Mouse (Mus musculus) c-Kit-positive CD71-positive TER-119-negative erythroid progenitor cells, embryonic 14.5 days (primary cell): Measurements from ENCODE around the gene Rnft2.

Experiments used
- DNase-seq: peaks from one replicate; pipeline ENCODE4 v3.0.0-alpha.2; 2013; ENCODE audit warnings: low read depth

Gene Rnft2

DNA sequence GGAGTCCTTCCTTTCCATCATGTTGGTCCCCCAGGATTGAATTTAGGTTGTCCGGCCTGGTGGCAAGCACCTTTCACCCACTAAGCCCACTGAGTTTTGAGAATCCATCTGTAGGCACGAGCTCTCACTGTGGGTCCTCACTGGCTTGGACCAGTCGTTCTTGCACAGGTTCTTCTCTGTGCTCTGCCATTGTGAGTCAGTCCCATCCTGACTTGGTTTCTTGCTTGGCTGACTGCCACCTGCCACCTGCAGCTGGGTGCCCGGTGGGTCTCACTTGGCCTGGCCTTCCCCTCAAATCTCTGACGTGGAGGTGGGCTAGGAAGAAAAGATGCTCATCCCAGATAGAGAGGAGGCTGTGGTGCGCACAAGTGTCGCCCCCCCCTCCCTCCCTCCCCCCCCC is 6.1 kb upstream of the Rnft2 start:
- no peak for DNase-seq

GRCm38 (mm10) chr5:118247378-118247777 is 2.5 kb upstream of the Rnft2 start:
- no peak for DNase-seq

GRCm38 (mm10) chr5:118245606-118246308 is 841 bp upstream of the Rnft2 start:
- DNase-seq, result no peak

DNA sequence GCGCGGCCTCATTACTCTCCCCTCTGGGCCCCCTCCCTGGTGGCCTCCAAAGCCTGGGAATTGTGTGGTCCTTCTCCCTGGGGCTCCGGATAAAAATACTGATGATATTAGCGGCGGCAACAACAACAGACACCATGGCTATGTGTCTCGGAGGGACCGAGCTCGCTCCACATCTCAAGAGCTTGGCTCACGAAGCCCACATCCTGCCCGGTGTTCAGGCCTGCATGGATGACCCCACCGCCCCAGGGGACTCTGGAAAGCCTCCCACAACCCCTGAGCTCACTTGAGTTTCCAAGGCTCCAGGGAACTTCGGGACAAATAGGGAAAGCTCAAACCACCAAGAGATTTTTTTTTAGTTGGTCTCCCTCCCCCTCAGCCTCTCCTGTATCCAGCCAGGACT is 5.2 kb downstream of the Rnft2 start:
- no peak for DNase-seq

- DNase-seq, result no peak
Observed at GRCm38 (mm10) chr5:118236891-118237290, 8.0 kb downstream of the Rnft2 start.

DNA sequence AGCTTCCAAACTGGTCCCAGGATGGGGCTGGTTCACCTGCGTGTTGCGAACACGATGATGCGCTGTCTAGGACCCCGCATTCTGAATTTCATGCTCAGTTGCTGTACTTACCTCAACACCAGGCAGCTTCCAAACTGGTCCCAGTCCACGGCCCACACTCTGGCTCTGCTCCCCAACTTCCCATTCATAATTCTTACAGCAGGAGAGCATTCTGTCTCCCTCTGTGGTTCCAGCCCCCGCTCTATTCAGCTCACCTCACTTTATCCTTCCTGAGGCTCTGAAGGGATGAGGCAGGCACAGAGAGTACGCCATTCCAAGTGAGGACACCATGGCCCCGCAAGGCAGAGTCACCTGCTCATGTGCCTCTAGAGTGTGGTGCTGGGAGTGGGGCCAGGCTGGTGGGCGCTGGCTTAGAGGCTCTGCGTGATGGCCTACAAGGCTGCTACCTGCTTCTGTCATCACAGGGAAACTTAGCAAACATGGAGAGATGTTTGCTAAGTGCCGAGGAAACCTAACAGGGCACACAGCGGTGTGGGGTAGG is 14.8 kb downstream of the Rnft2 start:
- no peak for DNase-seq

DNA sequence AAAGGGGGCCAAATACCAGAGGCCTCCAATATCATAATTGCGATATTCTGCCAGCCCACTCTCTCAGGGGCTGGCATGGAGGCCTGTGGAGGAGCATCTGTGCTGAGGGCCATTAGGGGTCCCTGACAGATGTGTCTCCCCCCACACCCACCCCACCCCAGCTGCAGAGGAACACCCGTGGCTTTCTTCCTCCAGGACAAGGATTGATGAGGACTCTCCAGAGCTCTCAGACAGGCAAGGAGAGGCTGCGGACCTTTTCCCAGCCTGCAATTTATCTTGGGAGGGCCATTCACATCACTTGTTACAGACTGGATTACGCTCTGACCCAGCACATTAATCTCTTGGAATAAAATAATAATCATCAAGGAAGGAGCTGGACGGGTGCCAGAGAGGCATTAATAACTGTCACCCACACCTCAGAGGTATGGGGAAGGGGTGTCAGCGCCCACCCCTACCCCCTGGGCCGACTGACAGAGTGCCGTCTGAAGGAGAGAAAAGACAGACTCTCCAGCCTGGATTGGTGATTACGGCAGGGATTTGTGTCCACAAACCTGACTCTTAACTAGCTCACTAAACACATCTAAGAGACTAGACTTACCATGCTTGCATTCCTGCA is 21.7 kb downstream of the Rnft2 start:
- DNase-seq, result no peak

DNA sequence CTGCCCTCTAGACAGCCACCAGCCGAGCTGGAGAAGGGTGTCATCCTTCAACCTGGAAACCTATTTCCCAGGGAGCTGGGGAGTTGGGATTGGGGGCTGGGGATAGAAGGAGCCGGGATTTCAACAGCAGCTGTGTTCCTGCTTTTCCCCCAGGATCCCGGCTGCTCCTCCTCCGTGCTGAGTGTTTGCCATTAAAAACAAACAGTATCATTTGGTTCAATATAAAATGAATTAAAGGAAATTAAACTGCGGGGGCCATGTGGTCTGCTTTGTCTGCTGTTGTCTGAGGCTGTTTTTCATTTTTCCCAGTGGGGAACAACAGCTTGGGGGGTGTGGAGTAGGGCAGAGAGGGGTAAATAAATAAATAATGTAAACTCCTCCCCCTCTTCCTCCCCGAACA is 27.5 kb downstream of the Rnft2 start:
- no peak for DNase-seq

DNA sequence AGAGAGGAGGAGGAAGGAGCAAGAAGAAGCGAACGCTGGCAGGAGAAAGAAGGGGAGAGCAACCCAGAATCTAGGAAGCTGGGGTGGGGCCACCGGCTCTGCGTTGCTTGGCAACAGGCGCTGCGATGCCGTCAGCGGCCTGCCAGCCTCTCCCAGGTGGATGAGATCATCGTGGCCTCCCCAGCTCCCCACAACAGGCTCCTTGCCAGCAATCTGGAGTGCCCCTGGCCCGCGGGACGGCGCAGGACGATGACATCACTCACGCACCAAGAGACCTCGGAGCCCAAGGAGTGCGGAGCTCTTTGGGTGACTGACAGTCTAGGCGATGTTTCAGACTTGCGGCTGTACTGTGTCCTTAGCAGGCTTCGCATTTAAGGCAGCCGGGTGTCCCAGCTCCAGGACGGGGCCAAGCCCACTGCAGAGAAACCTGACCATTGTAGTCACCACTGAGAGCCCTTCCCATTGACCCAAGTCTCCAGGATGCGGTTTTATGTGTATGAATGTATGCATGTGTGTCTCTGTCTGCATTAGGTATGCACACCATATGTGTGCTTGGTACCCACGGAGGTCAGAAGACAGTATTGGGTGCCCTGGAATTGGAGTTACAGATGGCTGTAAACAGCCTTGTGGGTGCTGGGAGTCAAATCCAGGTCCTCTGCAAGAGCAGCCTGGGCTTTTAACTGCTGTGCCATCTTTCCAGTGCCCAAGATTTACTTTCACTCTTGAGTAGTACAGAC is 30.3 kb downstream of the Rnft2 start:
- DNase-seq, result no peak

- DNase-seq, result no peak
Observed at GRCm38 (mm10) chr5:118214012-118214411, 30.9 kb downstream of the Rnft2 start.

DNA sequence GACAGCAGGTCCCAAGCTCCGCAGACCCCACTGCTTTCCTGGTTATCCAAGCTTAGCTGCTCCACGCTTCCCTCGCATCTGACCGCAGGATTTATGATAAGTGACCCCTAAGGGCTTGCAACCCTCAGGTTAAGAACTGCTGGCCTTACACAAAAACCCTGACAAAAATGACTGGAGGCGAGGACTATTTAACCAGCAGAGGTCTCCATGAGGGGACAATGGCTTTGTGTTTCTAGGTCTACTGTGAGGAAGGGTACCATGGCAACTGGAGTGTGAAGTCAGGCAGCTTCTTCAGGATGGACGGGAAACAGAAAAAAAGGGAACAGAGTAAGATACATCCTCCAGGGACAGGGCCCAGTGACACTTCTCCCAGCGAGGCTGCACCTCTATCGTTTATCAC is 39.1 kb downstream of the Rnft2 start:
- DNase-seq, result no peak

DNA sequence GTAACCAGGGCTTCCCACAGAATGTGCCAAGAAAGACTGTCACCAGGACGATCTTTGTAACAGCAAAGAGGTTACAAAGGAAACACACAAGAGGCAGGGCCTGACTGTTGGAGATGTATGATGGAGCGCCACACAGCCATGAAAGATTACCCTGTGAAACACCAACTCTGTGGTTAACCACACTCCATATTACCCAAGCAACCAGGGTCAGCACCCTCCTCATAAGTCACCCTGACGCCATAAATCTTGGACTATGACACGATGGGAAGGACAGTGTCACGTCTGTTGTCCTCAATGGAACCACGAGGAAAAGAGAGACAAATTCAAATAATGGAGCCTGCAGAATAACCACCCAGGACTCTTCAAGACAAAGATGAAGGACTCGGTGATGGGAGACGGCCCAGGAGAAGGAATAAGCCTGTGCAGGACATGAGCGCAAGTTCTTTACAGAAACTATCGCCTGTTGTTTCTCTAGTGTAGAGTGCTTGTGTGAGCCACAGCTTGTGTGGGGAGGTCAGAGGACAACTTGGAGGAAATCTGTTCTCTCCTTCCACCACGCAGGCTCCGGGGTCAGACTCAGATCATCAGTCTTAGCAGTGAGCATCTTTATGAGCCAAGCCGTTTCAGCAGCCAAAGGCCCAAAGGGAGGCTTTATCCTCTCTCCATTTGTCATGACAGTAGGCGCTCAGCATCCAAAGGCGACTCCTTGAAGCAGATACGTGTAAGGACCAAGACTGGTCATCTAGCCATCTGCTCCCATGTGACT is 40.1 kb downstream of the Rnft2 start:
- no peak for DNase-seq

DNA sequence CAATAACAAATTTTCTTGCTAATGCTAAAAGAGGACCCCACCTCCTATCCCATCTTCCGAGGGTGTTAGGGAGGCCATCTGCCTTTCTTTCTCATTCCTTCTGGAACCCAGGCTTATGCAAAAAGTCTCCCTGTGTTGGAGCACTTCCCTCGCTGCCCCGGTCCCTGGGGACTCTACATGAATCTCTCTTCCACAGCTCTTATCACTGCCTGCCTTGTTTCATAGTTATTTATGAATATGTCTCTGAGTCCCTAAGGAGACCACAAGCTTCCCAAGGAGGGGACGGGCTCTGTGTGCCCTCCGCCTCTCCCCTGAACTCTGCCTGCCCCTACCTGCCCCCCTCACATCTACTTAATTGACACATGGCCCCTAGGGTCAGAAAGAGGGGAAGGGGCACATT is 45.2 kb downstream of the Rnft2 start:
- no peak for DNase-seq

GRCm38 (mm10) chr5:118197421-118197820 is 47.5 kb downstream of the Rnft2 start:
- no peak for DNase-seq

GRCm38 (mm10) chr5:118192221-118192620 is 52.7 kb downstream of the Rnft2 start:
- no peak for DNase-seq

GRCm38 (mm10) chr5:118190491-118190890 is 54.4 kb downstream of the Rnft2 start:
- DNase-seq, result no peak

DNA sequence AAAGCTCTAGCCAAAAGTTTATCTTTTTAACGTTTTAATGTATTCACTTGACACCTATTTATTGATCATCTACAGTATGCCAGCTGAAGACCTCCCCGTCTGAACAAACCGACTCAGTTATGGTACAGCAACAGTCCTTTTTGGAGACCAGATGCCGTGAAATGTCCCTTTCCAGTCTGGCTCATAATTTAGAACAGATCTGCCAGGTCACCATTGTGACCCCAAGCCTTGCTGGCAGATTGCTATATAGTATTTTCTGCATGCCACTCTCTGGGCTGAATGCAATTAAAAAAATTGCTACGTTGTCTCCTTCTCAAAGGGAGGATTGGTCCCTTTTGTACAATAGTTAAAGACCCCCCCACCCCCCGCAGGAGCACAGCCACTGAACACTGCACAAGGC is 56.6 kb downstream of the Rnft2 start:
- no peak for DNase-seq

- DNase-seq, result no peak
Observed at GRCm38 (mm10) chr5:118186903-118187633, 57.8 kb downstream of the Rnft2 start.

- no peak for DNase-seq
Observed at GRCm38 (mm10) chr5:118177640-118178039, 67.3 kb downstream of the Rnft2 start.

GRCm38 (mm10) chr5:118175137-118175536 is 69.8 kb downstream of the Rnft2 start:
- DNase-seq, result no peak

DNA sequence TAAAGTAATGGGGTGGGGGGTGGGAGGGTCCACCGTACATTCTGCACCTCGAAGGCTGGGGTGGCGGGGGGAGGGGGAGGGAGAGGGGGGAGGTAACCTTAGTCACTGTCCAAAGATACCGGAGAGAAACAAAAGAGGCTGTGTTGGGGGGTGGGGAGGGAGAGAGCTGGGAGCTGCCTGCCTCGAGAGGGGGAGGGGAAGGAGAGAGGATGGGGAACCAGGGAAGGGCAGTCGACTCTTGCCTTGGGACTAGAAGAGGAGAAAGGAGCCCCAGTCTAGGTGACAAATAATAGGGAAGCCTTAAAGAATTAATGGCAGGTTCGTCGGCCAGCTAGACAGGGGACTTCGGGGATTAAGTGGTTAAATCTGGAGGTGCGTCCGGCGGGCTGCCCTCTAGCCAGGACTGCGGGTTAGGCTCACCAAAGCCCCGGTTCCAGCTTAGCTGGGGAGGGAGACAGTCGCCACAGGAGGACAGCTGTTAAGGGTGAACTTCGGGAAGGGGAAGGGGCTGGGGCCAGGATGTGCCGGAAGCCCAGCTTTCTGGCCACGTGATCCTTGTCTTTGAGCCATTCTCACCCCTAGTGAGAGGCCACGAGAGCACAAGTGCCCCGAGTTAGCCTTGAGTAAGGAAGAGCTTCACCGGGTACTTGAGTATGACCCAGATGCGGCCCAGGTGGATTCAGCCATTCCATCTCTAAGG is 70.5 kb downstream of the Rnft2 start:
- no peak for DNase-seq
